Mouse (Mus musculus) gastrocnemius, postnatal 4 days (tissue): Measurements from ENCODE around the gene Skint4. TPM values are rescaled to one million over a fixed set of nuclear protein-coding genes. Genes with fewer than 3 reads are reported as not detected.

ENCODE experiments used
- DNase-seq, 2 experiments: peaks; one replicate each; pipeline ENCODE4 v3.0.0; 2021 to 2022; ENCODE audit warnings: low spot score in 2 of 2, mixed read lengths in 2 of 2
- long read RNA-seq, 2 experiments: library from polyadenylated mRNA; stranded (forward); transcript quantifications; one replicate each; pipeline ENCODE4 v2.0.0; 2021
- total RNA-seq, 2 experiments: library from RNA; stranded (reverse); gene quantifications; 2 replicates each; pipeline ENCODE4 v1.2.3; 2021

Gene Skint4
- not detected for total RNA-seq
- long read RNA-seq, experiment 1, result 0 reads
- long read RNA-seq, experiment 2, result 0 reads

- no peak for DNase-seq
These were observed at the start of gene Skint4 for GRCm38 (mm10) chr4:112071716-112072115. Gene Skint4 (plus strand): TSS chr4:112072016.

Other genes starting within 250 kb of the Skint4 start
- gene Slc5a9, start 169.1 kb upstream of the Skint4 start, total RNA-seq, result not detected
- gene Skint8, start 152.6 kb upstream of the Skint4 start, total RNA-seq, result not detected
- not detected for gene Skint7, start 99.1 kb upstream of the Skint4 start, total RNA-seq
- not detected for gene Skint1, start 65.7 kb upstream of the Skint4 start, total RNA-seq
- gene Skint3, start 160.2 kb downstream of the Skint4 start, total RNA-seq, result under 1 TPM in 1 of 2 experiments, not detected in 1; 0.10 TPM